Mouse (Mus musculus) heart, postnatal 4 days (tissue): ENCODE measurements around the gene Tnfsf12. TPM values are rescaled to one million over a fixed set of nuclear protein-coding genes. Genes with fewer than 3 reads are reported as not detected.
"Not testable (repeated sequence)": the region's sequence is repeated elsewhere in the genome, so short reads cannot be mapped to it uniquely, and the experiment has no call there.

Experiments used
- DNase-seq: peaks from one replicate; pipeline ENCODE4 v3.0.0; 2021
- total RNA-seq, 2 experiments: library from RNA; stranded (reverse); gene quantifications; 2 replicates each; pipeline ENCODE4 v1.2.3; 2021

Tnfsf12 gene
- total RNA-seq, 2 experiments from 2014 or later = 13.7 to 16.4 TPM

DNA sequence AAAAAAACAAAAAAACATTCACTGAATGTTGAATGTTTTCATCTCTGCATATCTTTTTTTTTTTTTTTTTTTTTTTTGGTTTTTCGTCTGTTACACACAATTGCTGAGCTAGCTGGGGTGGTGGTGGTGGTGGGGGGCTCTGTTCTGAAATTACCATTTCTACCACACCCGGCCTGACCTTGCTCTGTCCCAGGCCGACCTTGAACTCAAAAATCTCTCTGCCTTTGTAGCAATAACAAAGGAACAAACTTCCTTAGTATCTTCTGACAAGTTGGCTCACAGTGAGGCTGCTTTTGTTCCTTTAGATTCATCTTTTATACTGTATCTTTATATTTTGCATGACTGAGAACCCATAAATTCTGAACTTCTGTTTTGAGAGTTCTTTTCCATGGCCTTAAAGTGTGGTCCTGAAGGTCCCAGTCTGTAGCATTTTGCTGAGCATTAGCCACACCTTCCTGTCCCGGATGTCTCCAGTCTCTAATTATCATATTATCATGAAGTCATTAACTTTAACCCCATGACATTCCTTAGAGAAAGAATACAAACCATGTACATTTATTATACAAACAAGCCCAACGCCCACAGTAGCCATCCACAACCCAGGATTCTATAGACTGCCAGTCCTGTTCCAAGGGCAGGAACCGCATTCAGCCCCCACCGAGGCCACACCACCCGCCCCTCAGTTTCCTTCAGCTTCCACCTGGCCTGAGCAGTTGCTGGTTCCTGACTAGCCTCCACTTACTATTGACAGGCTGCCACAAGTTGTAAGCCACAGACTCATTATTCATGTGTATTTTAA lies 8.4 kb upstream of the Tnfsf12 start:
- DNase-seq = no peak

DNA sequence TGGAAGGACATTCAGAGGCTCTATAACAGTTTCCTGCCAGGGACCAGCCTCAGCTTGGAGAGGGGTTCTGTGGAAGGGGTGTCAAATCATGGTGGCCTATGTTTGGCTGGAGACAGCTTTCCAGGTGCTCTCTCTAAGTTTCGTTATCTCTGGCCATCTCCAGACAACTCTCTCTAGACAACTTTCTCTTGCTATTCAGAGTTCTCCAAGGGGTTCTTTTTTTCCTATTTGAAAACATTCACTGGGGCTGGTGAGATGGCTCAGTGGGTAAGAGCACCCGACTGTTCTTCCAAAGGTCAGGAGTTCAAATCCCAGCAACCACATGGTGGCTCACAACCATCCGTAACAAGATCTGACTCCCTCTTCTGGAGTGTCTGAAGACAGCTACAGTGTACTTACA lies 7.7 kb upstream of the Tnfsf12 start:
- not testable (repeated sequence) for DNase-seq

DNA sequence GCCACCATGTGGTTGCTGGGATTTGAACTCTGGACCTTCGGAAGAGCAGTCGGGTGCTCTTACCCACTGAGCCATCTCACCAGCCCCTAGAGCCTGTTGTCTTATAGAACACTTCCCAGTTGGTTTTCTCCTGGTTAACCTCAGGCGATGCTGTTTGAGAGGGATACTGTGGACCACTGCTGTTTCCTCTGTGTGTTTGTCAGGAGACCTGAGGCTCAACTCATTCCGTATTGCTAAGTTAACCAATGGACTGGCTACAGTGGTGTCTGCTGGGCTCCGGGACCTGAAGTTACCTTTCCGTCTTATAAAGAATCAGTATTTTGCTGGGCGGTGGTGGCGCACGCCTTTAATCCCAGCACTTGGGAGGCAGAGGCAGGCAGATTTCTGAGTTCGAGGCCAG lies 7.2 kb upstream of the Tnfsf12 start:
- DNase-seq = not testable (repeated sequence)

DNA sequence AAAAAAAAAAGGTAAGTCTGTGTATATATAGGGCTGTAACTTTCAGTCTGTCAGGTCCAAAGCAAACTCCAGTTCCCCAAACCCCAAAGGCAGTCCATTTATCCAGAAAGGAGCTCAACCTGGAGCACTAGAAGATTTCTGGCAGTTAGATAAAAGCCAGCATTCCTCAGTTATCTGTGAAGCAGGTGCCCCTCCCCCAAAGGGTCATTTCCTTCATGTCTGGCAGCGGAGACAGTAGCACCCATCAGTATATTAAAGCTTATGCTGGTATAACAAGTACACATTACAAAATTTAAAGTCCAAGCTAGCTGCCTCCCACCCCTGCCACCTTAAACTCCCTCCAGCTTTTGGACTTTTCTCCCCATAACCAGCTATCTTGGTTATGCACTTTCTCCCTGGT lies 3.9 kb upstream of the Tnfsf12 start:
- no peak for DNase-seq

DNA sequence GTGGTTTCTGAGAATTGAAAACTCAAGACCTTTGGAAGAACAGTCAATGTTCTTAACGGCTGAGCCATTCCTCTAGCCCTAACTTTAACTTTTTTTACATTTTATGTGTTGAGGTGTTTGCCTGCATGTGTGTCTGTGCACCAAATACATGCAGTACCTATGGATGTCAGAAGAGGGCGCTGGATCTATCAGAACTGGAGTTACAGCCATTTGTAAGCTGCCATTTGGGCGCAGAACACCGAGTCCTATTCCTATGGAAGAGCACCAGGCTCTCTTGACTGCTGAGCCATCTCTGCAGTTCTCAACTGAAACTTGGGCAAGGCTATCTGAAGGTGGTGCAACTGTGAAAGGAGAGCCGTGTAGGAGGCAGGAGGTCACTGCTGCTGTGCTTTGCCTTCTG lies 2.9 kb upstream of the Tnfsf12 start:
- DNase-seq = no peak

DNA sequence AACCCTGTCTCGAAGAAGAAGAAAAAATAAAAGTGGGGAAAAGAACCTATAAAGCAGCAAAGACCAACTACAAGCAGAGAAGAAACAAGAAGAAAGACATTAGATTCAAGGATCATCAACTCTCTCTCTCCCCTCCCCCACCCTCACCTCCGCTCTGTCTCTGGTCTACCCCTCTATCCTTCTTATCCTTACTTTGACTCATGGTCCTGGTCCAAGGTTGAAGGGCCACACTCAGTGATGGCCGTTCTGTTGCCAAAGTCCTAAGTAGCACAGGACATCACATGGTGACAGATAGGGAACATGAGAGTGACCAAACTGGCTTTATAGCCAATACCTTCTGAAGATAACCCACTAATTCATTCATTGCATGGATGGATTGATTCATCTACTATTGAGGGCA lies 1.7 kb upstream of the Tnfsf12 start:
- DNase-seq = no peak

DNA sequence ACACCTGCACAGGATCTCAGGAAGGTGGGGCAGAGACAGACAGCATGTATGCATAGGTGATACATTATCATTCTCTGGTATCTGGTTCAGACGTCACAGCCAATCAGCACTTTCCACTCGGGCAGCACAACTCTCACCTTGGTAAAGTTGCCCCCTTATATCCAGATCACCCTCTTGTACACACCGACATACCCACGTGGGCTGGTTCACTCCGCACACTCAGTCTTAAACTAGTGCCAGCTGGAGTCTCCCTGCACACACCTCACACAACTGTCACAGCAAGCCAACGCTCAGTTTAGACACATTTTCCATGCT lies 646 bp downstream of the Tnfsf12 start:
- DNase-seq = no peak

DNA sequence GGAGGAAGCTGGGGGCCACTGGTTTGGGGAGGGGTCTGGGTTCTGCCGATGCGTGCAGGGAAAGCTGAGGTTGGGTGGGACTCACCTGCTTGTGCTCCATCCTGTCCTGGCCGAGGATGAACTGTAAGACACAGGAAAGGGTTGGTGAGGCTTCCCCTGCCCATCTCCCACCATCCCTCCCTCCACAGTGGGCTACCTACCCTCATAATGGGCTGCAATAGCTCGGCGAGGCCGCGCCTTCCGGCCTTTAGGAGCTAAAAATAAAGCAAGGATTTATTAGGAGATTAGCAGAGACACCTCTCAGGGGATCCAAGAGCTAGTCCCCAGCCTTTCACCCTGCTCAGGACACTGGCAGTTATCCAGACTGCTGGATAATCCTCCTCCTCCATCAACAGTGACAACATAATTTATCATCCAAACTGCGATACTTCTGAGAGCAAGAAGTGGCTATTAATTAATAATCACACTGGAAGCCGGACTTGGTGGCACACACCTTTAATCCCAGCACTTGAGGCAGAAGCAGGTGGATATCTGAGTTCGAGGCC lies 2.2 kb downstream of the Tnfsf12 start:
- no peak for DNase-seq

DNA sequence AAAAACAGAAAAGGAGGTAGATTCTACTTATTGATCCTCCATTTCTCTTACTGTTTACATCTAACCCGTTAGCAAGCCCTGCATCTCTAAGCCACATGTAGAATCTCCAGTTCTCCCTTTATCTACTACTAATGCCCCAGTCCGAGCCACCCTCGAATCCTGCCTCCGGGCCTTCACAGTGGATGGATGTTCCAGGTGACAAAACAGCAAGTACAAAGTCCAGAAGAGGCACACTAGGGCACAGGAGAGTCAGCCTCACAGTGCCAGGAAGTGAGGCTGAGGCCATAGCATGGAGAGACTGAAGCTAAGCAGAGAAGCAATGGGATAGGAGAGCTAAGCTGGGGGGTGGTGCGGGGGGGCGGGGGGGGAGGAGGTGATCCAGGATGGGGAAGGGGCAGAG lies 2.8 kb downstream of the Tnfsf12 start:
- no peak for DNase-seq

DNA sequence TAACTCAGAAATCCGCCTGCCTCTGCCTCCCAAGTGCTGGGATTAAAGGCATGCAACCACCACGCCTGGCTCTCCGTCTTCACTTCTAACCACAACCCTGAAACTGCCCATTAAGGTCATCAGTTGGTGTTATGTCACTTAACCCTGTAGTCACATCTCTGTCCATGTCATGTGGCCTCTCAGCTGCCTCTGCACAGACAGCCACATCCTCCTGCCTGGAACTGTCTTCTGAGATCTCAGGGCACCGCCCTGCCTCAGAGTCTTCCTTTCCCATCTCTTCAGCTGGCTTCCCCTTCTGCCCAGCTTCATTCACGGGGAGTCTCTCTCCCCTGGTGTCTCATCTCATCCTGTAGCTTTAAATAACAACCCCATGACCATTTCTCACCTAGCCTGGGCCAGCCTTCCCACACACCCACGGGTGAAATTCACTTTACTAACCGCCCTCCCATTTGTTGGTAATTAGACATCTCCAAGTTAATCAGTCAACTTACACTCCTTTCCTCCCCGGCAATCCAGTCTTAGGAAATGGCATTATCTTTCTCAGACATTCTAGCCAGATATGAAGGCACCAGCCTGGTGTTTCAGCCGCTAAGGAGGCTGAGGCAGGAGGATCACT lies 3.3 kb downstream of the Tnfsf12 start:
- DNase-seq = no peak

DNA sequence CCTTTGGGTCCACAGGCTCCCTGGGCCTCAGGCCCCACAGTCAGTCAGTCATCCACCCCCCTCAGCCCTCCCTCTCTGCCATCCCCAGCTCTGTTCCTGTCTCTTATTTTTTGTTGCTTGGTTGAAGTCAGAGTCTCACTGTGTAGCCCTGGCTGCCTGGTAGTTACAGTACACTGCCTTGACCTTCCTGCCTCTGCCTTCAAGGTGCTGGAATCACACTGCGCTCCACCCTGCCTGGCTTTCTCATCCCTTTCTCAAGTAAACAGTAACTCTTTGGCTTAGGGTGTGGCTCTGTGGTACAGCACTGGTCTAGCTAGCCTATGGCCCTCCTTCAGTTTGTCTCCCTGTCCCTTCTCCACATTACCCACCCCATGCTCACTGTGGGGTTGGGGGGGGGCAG lies 5.8 kb downstream of the Tnfsf12 start:
- no peak for DNase-seq

DNA sequence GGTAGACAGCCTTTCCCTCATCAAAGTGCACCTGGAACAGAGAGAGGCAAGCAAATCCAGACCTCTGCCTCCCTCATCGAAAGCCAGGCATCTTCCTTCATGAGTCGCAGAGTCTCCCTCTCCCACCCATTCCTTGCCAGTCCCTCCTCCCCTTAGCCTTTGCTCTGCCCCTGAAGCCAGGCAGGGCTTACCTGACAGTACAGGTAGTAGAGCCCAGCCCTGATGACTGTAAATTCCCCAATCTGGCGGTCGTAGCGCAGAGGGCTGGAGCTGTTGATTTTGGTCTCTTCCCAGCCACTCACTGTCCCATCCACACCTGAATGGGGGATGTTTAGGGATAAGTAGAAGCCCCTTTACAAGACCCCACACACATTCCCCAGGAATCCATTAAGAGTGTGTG lies 8.6 kb downstream of the Tnfsf12 start:
- DNase-seq = no peak

DNA sequence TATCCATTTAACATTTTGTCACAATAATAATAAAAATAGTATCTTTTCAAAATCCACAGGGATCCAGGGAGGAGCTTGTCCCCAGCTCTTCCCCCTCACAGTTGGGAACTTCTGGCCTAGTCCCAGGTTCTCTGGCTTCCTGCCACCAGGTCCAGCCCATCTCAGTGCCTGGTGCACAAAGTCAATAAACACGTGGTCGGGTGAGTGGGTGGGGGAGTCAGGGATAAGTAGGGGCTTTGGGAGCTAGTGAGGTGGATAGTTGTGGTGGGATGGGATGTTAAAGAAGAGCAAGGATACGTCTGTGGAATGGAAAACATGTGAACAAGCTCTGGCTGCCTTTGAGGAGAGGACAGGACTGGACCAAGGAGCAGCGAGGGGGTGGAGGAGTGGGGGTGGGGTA lies 9.3 kb downstream of the Tnfsf12 start:
- peak; percentile 90 for DNase-seq

DNA sequence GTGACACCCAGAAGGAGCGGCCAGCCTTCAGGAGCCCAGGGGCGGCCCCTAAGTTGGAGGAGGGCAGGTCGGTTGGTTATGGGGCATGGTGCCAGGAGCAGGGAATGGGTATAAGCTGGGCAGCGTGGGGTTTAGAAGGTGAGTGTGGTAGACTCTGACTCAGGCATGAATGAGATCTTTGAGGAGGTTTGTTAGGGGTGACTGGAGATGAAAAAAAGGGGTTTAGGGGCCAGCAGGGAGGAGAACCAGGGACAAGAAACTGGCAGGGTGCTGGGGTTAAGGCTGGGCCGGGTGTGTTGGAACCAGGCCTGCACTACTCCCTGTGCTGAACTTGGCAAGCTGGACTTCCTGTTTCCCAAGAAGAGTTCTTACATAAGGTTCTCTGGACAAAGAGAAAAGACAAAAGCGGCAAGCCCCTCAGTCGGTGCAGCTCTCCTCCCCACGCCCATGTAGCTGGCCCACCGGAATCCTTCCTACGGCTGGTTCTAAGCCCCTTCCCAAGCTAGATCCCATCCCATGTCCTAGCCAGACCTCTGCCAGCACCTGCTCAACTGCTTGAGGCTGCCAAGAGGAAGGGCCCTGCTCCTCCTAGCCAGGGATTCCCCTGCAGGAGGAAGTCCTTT lies 10.0 kb downstream of the Tnfsf12 start, which contains the start of gene Tnfsf13:
Tnfsf13 (minus strand) TSS at position 259 of the 623 bp plus-strand sequence.
- DNase-seq = peak; percentile 77

DNA sequence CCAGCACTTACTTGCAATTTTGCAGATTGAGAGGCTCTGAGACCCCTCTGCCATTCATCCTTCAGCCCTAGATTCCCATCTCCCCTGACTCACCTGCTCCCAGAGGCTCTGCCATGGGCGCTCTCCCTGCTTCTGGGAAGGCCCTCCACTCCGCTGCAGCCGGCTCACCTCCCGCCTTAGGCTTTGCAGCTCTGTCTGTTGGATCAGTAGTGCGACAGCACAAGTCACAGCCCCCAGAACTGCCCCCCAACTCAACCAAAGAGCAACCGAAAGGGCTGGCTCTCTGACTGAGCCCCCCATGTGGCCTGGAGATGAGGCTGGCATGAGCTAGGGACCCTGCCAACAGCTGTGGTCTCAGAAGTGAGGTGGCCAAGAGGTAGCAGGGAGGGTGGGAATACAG lies 10.7 kb downstream of the Tnfsf12 start:
- no peak for DNase-seq

DNA sequence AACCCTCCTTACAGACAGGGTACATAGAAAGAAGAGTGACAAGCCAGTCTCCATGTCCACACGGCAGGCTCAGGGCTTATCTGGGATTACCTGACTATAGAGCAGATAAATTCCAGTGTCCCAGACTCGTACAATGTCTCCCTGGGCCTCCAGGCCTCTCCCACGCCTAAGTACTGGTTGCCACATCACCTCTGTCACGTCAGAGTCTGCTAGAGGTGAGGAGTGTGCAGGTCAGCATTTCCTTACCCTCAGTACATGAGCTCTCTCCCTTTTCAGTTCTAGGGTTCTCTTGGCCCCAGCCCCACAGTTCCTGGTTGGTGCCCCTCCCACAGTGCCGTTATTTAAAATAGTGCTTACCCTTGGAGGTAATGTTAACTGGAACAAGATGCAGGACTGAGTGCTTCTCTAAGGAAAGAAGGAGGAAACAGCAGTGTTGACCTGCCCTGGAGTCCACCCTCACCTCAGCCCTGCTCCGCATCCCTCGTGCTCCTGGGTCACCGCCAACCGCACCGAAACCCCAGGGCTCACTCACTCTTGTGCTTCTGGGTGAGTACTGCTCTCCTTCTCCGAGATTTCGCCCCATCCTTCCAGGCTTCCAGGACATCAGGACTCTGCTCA lies 11.4 kb downstream of the Tnfsf12 start:
- peak; percentile 27 for DNase-seq

DNA sequence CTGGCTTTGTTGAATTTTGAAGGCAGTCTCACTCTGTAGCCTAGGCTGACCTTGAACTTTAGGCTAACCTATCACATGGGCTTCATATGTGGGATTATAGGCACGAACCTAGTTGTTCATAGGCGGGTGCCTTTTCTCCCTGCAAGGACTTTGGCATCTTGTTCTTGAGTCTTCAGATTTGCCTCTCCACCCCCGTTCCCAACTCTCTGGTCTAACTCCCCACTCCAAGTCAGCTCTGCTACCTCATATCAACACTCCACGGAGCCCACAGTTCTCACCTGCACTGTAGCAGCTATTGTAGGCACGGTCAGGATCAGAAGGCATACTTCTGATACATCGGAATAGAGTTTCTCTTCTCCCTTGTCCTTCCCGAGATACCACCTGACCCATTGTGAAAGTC lies 12.1 kb downstream of the Tnfsf12 start:
- no peak for DNase-seq

DNA sequence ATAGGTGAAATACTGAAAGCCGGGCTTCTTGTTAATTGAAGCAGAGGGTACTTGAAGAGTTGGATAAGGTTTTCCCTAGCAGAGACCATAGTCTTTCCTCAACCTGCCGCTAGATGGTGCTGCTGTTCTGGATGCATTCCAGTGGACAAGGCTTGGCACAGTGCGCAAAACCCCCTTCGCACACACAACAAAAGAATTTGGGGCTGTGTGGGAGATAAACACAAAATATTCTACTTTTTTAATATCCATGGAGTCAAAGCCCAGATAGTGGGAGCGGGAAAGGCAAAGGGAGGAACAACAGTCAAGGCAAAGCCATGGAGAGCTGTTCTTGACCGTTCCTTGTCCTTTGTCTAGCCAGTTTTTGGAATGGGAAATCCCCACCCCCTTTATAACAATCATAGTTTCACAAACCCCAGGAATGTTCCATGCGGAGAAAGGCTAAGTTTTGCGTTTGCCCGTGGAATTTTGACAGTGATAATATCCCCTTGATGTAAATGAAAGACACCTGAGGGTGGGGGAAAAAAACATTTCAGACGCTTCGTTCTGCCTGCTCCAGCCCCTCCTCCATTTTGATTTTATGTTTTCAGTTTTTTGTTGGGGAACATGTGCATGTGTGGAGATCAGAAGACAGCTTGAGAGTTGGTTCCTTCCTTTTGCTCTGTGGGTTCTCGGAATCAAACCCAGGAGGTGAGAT lies 12.7 kb downstream of the Tnfsf12 start:
- peak; percentile 96 for DNase-seq

DNA sequence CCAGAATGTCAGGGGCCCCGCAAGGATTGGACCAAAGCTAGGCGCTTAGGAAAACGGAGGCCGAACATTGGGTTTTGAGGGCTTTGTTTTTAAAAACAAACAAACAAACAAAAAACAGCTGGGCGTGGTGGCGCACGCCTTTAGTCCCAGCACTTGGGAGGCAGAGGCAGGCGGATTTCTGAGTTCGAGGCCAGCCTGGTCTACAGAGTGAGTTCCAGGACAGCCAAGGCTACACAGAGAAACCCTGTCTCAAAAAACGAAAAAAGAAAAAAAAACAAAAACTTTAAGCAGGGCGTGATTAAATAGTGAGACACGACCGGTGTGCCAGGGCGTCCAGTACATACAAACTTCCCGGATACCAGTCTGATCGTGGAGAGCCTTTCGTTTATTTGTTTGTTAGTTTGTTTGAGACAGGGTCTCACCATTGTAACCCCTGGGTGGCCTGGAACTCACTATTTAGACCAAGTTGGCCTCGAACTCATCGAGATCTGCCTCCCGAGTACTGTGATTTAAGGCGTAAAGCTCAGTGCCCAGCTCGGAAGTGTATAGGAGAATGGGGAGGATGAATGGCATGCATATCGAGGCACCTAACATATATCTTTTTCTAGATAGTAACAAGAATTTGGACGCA lies 13.3 kb downstream of the Tnfsf12 start:
- DNase-seq = peak; percentile 22

DNA sequence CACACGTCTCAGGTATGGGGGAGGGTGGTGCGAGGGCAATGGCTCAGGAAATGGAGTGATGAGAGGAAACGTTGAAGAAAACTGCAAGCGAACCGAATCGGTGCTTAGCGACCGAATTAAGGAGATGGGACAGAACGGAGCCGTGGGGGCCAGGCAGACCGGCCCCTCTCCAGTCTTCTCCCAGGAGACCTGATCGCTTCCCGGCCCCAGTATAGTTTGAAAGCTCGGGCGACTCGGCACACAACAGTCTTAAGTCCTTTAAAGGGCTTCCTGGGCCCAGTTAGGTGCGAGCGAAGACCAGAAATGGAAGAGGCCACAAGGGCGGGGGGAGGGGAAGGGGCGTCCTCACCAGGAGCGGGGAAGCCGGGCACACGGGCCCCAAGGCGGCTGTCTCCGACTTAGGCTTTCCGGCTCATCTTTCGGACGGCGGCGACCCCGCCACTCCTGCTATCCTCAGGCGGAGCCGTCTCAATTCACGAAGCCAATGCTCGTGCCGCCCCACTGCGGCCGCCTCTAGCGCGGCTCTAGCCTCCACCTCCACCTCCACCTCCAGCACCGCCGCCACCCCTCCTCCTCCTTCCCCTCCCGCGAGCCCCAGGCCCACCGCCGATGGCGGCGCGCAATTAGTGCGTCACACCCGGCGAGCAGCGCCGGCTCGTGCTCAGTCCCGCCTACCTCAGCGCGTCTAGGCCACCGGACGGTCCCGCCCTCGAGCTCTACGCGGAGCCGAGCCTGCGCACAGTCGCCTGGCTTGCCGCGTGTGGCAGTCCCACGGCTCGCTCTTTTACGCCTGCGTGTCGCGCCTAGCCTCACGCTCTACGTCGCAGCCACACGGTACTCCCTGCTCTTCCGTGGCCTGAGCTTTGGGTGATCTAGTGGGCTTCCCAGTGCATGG lies 14.1 kb downstream of the Tnfsf12 start, which contains the start of gene Senp3:
Senp3 (minus strand) TSS at position 771 of the 895 bp plus-strand sequence.
- DNase-seq = peak; percentile 97
